Mouse (Mus musculus) stomach, embryonic 16.5 days (tissue): ENCODE measurements around the gene Psmd8. TPM values are rescaled to one million over a fixed set of nuclear protein-coding genes. Genes with fewer than 3 reads are reported as not detected.
"Not testable (repeated sequence)": the region's sequence is repeated elsewhere in the genome, so short reads cannot be mapped to it uniquely, and the experiment has no call there.

Source experiments
- ATAC-seq: fragments of 200-750 bp; cut with Nextera tagmentation; 2 replicates; pipeline ENCODE4 v1.8.0; 2017; ENCODE audit warnings: moderate number of reproducible peaks, moderate TSS enrichment; ENCODE audit not compliant: insufficient read depth, low FRiP score
- H3K27ac ChIP-seq: fragments of 300-500 bp; sonication (generic); 2 replicates; pipeline ENCODE4 v1.5.1; 2014; ENCODE audit warnings: low read length
- H3K27me3 ChIP-seq: fragments of 300-500 bp; sonication (generic); 2 replicates; pipeline ENCODE4 v1.6.1; 2014; ENCODE audit warnings: low read length, control low read depth, mixed read lengths; ENCODE audit not compliant: control insufficient read depth, insufficient read depth
- H3K36me3 ChIP-seq: fragments of 300-500 bp; sonication (generic); 2 replicates; pipeline ENCODE4 v1.6.1; 2014; ENCODE audit warnings: low read length; ENCODE audit not compliant: control insufficient read depth, insufficient read depth
- H3K4me1 ChIP-seq: fragments of 300-500 bp; sonication (generic); 2 replicates; pipeline ENCODE4 v1.6.1; 2014; ENCODE audit warnings: low read length, control low read depth, mixed read lengths; ENCODE audit not compliant: control insufficient read depth, insufficient read depth
- H3K4me2 ChIP-seq: fragments of 300-500 bp; sonication (generic); 2 replicates; pipeline ENCODE4 v1.6.1; 2014; ENCODE audit warnings: low read depth, low read length, mixed read lengths
- H3K4me3 ChIP-seq: fragments of 300-500 bp; sonication (generic); replicated peaks from 2 replicates; pipeline ENCODE4 v1.5.1; 2014; ENCODE audit warnings: mild to moderate bottlenecking, low read length
- H3K9ac ChIP-seq: fragments of 300-500 bp; sonication (generic); 2 replicates; pipeline ENCODE4 v1.6.1; 2014; ENCODE audit warnings: low read length
- H3K9me3 ChIP-seq: fragments of 300-500 bp; sonication (generic); replicated peaks from 2 replicates; pipeline ENCODE4 v1.6.1; 2016; ENCODE audit warnings: low read length, control low read depth; ENCODE audit not compliant: control insufficient read depth
- WGBS: fragments of 180-500 bp; shearing (Covaris S2); extraction: QIAGEN DNeasy Blood & Tissue Kit; methylation state at CpG from one replicate; pipeline ENCODE4 v1.1.7; 2014; 5-methylcytosine and 5-hydroxymethylcytosine counted together
- polyA plus RNA-seq: library from polyadenylated mRNA; unstranded; fragments of >200 nt; fragmentation: Nextera tagmentation; extraction: Ambion mirVana; gene quantifications from 2 replicates; pipeline ENCODE4 v1.2.1, GENCODE M21; 2015

Psmd8 gene
- 242 and 249 TPM in 2 replicates for polyA plus RNA-seq

GRCm38 (mm10) chr7:29180077-29180853 lies at the start of gene Psmd8:
Gene Psmd8, minus strand, starts transcription at chr7:29180701.
- H3K4me2 ChIP-seq = peak within 1 kb of the TSS; percentile 86
- no peaks in the 10 kb centered on the region for H3K27me3 ChIP-seq
- no peaks in the 10 kb centered on the region for H3K9me3 ChIP-seq
- H3K9ac ChIP-seq = peak within 1 kb of the TSS; percentile 76
- peaks cover 13% of the 10 kb centered on the region for H3K36me3 ChIP-seq
- H3K27ac ChIP-seq = peak within 1 kb of the TSS; percentile 8
- peak; percentile 97 for ATAC-seq
- H3K4me1 ChIP-seq = peaks cover 16% of the 10 kb centered on the region
- peak within 1 kb of the TSS; percentile 54 for H3K4me3 ChIP-seq
- under 1% methylated on average over 62 of the region's 62 CpGs for WGBS

GRCm38 (mm10) chr7:29228202-29228601 lies 47.7 kb upstream of the Psmd8 start:
- WGBS = 71% methylated on average over 4 of the region's 4 CpGs
- Histone ChIP-seq H3K27ac (no peak overlapping the region), H3K4me2 (no peak overlapping the region), H3K36me3 (no peaks in the 10 kb centered on the region), H3K9ac (no peak overlapping the region), H3K4me1 (no peaks in the 10 kb centered on the region), H3K4me3 (no peak overlapping the region), H3K9me3 (no peaks in the 10 kb centered on the region), H3K27me3 (no peaks in the 10 kb centered on the region)
- ATAC-seq = no peak

DNA sequence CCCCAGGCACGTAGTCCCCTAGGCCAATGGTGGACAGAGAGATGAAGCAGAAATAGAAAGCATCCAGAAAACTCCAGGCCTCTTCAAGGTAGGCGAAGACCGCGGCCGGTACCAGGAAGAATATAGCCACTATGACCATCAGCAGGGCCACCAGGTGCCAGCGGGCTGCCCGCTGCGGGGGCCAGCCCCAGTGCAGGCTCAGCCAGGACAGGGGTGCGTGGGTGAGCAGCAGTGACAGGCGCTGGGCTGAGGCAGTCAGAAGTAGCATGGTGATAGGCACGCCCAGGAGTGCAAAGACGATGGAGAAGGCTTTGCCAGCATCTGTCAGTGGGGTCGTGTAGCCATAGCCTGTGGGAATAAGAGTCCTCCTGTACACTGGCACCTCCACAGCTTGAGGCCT lies 45.0 kb upstream of the Psmd8 start:
- no peak overlapping the region for H3K27ac ChIP-seq
- H3K4me3 ChIP-seq = no peak overlapping the region
- no peak overlapping the region for H3K9ac ChIP-seq
- H3K9me3 ChIP-seq = no peaks in the 10 kb centered on the region
- WGBS = 73% methylated on average over 13 of the region's 13 CpGs
- no peak overlapping the region for H3K4me2 ChIP-seq
- ATAC-seq = no peak
- H3K27me3 ChIP-seq = no peaks in the 10 kb centered on the region
- H3K4me1 ChIP-seq = no peaks in the 10 kb centered on the region
- no peaks in the 10 kb centered on the region for H3K36me3 ChIP-seq

- no peak overlapping the region for H3K4me2 ChIP-seq
- WGBS = 18% methylated on average over 16 of the region's 16 CpGs
- H3K36me3 ChIP-seq = no peaks in the 10 kb centered on the region
- H3K9ac ChIP-seq = no peak overlapping the region
- no peaks in the 10 kb centered on the region for H3K4me1 ChIP-seq
- no peak overlapping the region for H3K27ac ChIP-seq
- H3K27me3 ChIP-seq = no peaks in the 10 kb centered on the region
- peaks cover 1% of the 10 kb centered on the region for H3K9me3 ChIP-seq
- H3K4me3 ChIP-seq = no peak overlapping the region
- ATAC-seq = no peak
These were observed 44.4 kb upstream of the Psmd8 start for GRCm38 (mm10) chr7:29224756-29225394.

DNA sequence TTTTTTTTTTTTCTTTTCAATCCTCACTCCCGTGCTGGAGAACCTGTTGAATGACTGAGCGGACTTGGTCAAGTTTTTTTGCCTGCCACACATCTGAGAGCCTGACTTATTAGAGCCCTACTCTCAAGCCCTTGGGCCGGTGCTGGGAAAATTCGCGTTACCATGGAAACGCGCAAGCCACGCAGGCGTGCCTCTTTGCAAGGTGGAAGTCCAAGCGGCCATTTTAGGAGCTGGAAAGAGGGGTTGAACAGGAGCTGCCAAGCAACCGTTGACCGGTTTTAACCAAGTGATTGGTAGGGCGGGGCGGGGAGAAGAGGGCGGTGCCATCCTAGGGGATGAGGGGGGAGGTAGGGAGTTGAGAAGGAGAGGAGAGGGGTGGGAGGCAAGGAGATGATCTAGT lies 34.3 kb upstream of the Psmd8 start:
- Histone ChIP-seq H3K4me2 (no peak overlapping the region), H3K9ac (no peak overlapping the region), H3K36me3 (no peaks in the 10 kb centered on the region), H3K27ac (no peak overlapping the region), H3K4me3 (no peak overlapping the region), H3K9me3 (peaks cover 14% of the 10 kb centered on the region), H3K27me3 (no peaks in the 10 kb centered on the region), H3K4me1 (peaks cover 5% of the 10 kb centered on the region; the same call in 1 of the 2 replicates)
- 49% methylated on average over 15 of the region's 15 CpGs for WGBS
- no peak for ATAC-seq

- Histone ChIP-seq H3K36me3 (no peaks in the 10 kb centered on the region), H3K9me3 (peaks cover 8% of the 10 kb centered on the region), H3K27me3 (no peaks in the 10 kb centered on the region), H3K9ac (no peak overlapping the region), H3K27ac (no peak overlapping the region), H3K4me3 (no peak overlapping the region), H3K4me2 (no peak overlapping the region), H3K4me1 (peaks cover 5% of the 10 kb centered on the region; the same call in 1 of the 2 replicates)
- WGBS = 46% methylated on average over 2 of the region's 2 CpGs
- no peak for ATAC-seq
These were observed 33.7 kb upstream of the Psmd8 start for GRCm38 (mm10) chr7:29214236-29214635.

DNA sequence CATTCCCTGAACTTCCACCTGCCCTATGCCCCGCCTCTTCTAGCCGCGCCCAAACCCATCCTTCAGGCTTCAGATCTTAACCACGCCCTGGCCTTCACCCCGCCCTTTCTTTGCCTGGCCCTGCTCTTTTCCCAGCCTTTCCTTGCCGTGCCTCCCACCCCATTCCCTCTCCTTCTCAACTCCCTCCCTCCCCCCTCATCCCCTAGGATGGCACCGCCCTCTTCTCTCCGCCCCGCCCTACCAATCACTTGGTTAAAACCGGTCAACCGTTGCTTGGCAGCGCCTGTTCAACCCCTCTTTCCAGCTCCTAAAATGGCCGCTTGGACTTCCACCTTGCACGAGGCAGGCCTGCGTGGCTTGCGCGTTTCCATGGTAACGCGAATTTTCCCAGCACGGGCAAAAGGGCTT lies 33.2 kb upstream of the Psmd8 start, which contains the start of gene Catsperg1:
Gene Catsperg1, minus strand, starts transcription at position 361 of the 408 bp plus-strand sequence.
- H3K9ac ChIP-seq = no peak within 1 kb of the TSS
- peak; percentile 39 for ATAC-seq
- no peak within 1 kb of the TSS for H3K4me3 ChIP-seq
- no peaks in the 10 kb centered on the region for H3K36me3 ChIP-seq
- no peak within 1 kb of the TSS for H3K27ac ChIP-seq
- H3K4me1 ChIP-seq = peaks cover 5% of the 10 kb centered on the region; the same call in 1 of the 2 replicates
- peaks cover 7% of the 10 kb centered on the region; the same call in 1 of the 2 replicates for H3K9me3 ChIP-seq
- 8% methylated on average over 20 of the region's 20 CpGs for whole genome bisulfite sequencing
- no peaks in the 10 kb centered on the region for H3K27me3 ChIP-seq
- peak within 1 kb of the TSS; percentile 24 for H3K4me2 ChIP-seq

GRCm38 (mm10) chr7:29212775-29213560 lies 32.5 kb upstream of the Psmd8 start:
- H3K9ac ChIP-seq, H3K9me3 ChIP-seq, ATAC-seq, H3K27me3 ChIP-seq, H3K4me1 ChIP-seq, H3K4me3 ChIP-seq, H3K27ac ChIP-seq, H3K36me3 ChIP-seq: not testable (repeated sequence)
- 0 out of 2 replicates have a peak overlapping the region, but pooled peaks have one; percentile 24 for H3K4me2 ChIP-seq
- 20% methylated on average over 40 of the region's 40 CpGs for WGBS
